Mouse (Mus musculus) bone marrow macrophage, adult 2 months (primary cell): ENCODE measurements around the gene Il9r.

Experiments used
- CTCF ChIP-seq: IDR thresholded peaks from 2 replicates; pipeline ENCODE4 v1.5.1; 2012; ENCODE audit warnings: low read depth, mild to moderate bottlenecking, low read length, moderate library complexity
- POLR2A ChIP-seq: IDR thresholded peaks from 2 replicates; pipeline ENCODE4 v1.6.1; 2012; ENCODE audit warnings: mild to moderate bottlenecking, low read depth, low read length, borderline replicate concordance

- no peak for TF ChIP-seq CTCF
- no peak for TF ChIP-seq POLR2A
Measured at GRCm38 (mm10) chr11:32156854-32157630, 43.0 kb downstream of the Il9r start.
